Mouse (Mus musculus) limb, embryonic 11.5 days (tissue): ENCODE results near the gene Gm4559. TPM values are rescaled to one million over a fixed set of nuclear protein-coding genes. Genes with fewer than 3 reads are reported as not detected.
"Not testable (repeated sequence)": the region's sequence is repeated elsewhere in the genome, so short reads cannot be mapped to it uniquely, and the experiment has no call there.

ENCODE experiments used
- ATAC-seq: fragments of 200-750 bp; cut with Nextera tagmentation; 2 replicates; pipeline ENCODE4 v1.8.0; 2017; ENCODE audit warnings: low read depth; ENCODE audit not compliant: insufficient number of reproducible peaks, low FRiP score, low TSS enrichment
- DNase-seq: peaks from one replicate; pipeline ENCODE4 v3.0.0-alpha.2; 2015; ENCODE audit warnings: low spot score
- H3K27ac ChIP-seq: fragments of 300-500 bp; sonication (generic); replicated peaks from 2 replicates; pipeline ENCODE4 v1.5.1; 2014; ENCODE audit warnings: low read depth, mild to moderate bottlenecking, low read length
- H3K27me3 ChIP-seq: fragments of 300-500 bp; sonication (generic); 2 replicates; pipeline ENCODE4 v1.6.1; 2014; ENCODE audit warnings: mild to moderate bottlenecking, low read length, mixed read lengths; ENCODE audit not compliant: control insufficient read depth, insufficient read depth
- H3K36me3 ChIP-seq: fragments of 300-500 bp; sonication (generic); 2 replicates; pipeline ENCODE4 v1.6.1; 2014; ENCODE audit warnings: mild to moderate bottlenecking, low read length, moderate library complexity, mixed read lengths; ENCODE audit not compliant: control insufficient read depth, insufficient read depth
- H3K4me1 ChIP-seq: fragments of 300-500 bp; sonication (generic); 2 replicates; pipeline ENCODE4 v1.6.1; 2014; ENCODE audit warnings: low read length, mixed read lengths; ENCODE audit not compliant: control insufficient read depth, insufficient read depth
- H3K4me2 ChIP-seq: fragments of 300-500 bp; sonication (generic); 2 replicates; pipeline ENCODE4 v1.6.1; 2014; ENCODE audit warnings: low read depth, mild to moderate bottlenecking, moderate library complexity; ENCODE audit not compliant: severe bottlenecking
- H3K4me3 ChIP-seq: fragments of 300-500 bp; sonication (generic); 2 replicates; pipeline ENCODE4 v1.5.1; 2014; ENCODE audit warnings: low read depth, low read length
- H3K9ac ChIP-seq: fragments of 300-500 bp; sonication (generic); 2 replicates; pipeline ENCODE4 v1.6.1; 2014; ENCODE audit warnings: mild to moderate bottlenecking, low read length
- H3K9me3 ChIP-seq: fragments of 300-500 bp; sonication (generic); 2 replicates; pipeline ENCODE4 v1.6.1; 2016; ENCODE audit warnings: low read length; ENCODE audit not compliant: control insufficient read depth
- WGBS: fragments of 180-500 bp; shearing (Covaris S2); extraction: QIAGEN DNeasy Blood & Tissue Kit; methylation state at CpG from one replicate; pipeline ENCODE4 v1.1.7; 2014; 5-methylcytosine and 5-hydroxymethylcytosine counted together
- polyA plus RNA-seq: library from polyadenylated mRNA; unstranded; fragments of >200 nt; fragmentation: Nextera tagmentation; extraction: Ambion mirVana; gene quantifications from 2 replicates; pipeline ENCODE4 v1.2.1, GENCODE M21; 2014

The Gm4559 gene
- polyA plus RNA-seq, 1 experiment from 2014 or later = not detected

- no peaks in the 10 kb centered on the region for H3K27me3 ChIP-seq
- no peak overlapping the region for H3K4me3 ChIP-seq
- H3K36me3 ChIP-seq = no peaks in the 10 kb centered on the region
- WGBS = 0% methylated on average over 1 of the region's 1 CpGs
- no peak overlapping the region for H3K4me2 ChIP-seq
- no peak overlapping the region for H3K27ac ChIP-seq
- H3K4me1 ChIP-seq = no peaks in the 10 kb centered on the region
- H3K9me3 ChIP-seq = no peaks in the 10 kb centered on the region
- ATAC-seq = no peak
- no peak overlapping the region for H3K9ac ChIP-seq
- DNase-seq = peak; percentile 53
These were observed 24.3 kb downstream of the Gm4559 start for GRCm38 (mm10) chr7:142249824-142250223.

- Histone ChIP-seq H3K9ac (no peak within 1 kb of the TSS), H3K9me3 (no peaks in the 10 kb centered on the region; the same call in 1 of the 2 replicates), H3K36me3 (no peaks in the 10 kb centered on the region), H3K4me2 (no peak within 1 kb of the TSS), H3K4me1 (no peaks in the 10 kb centered on the region), H3K27me3 (no peaks in the 10 kb centered on the region), H3K4me3 (no peak within 1 kb of the TSS), H3K27ac (no peak within 1 kb of the TSS)
- WGBS = 64% methylated on average over 2 of the region's 2 CpGs
- ATAC-seq (no peak), DNase-seq (no peak)
These were observed 33.2 kb downstream of the Gm4559 start, which contains the start of gene Gm40460 for GRCm38 (mm10) chr7:142240978-142241377. TSS of gene Gm40460 (minus strand) at chr7:142241078.

GRCm38 (mm10) chr7:142231540-142231939, 42.6 kb downstream of the Gm4559 start:
- WGBS = 29% methylated on average over 1 of the region's 1 CpGs
- Histone ChIP-seq H3K36me3 (no peaks in the 10 kb centered on the region), H3K4me2 (no peak overlapping the region), H3K9ac (no peak overlapping the region), H3K27me3 (no peaks in the 10 kb centered on the region), H3K9me3 (no peaks in the 10 kb centered on the region; the same call in 1 of the 2 replicates), H3K4me1 (no peaks in the 10 kb centered on the region), H3K27ac (no peak overlapping the region), H3K4me3 (no peak overlapping the region)
- ATAC-seq = no peak
- no peak for DNase-seq

GRCm38 (mm10) chr7:142229871-142230270, 44.3 kb downstream of the Gm4559 start, which contains the start of gene Krtap5-5:
TSS of gene Krtap5-5 (minus strand) at chr7:142229971.
- 55% methylated on average over 3 of the region's 3 CpGs for WGBS

GRCm38 (mm10) chr7:142224518-142224917, 49.6 kb downstream of the Gm4559 start:
- Histone ChIP-seq H3K36me3 (no peaks in the 10 kb centered on the region), H3K9ac (no peak overlapping the region), H3K27me3 (no peaks in the 10 kb centered on the region), H3K27ac (no peak overlapping the region), H3K4me2 (no peak overlapping the region), H3K9me3 (no peaks in the 10 kb centered on the region), H3K4me1 (no peaks in the 10 kb centered on the region), H3K4me3 (no peak overlapping the region)
- no peak for ATAC-seq
- 32% methylated on average over 2 of the region's 2 CpGs for WGBS
- no peak for DNase-seq

More at GRCm38 (mm10) chr7:142229871-142230270, 44.3 kb downstream of the Gm4559 start, which contains the start of gene Krtap5-5:
- H3K4me1 ChIP-seq, H3K36me3 ChIP-seq, H3K27me3 ChIP-seq, H3K27ac ChIP-seq, DNase-seq, H3K4me2 ChIP-seq, H3K4me3 ChIP-seq, ATAC-seq, H3K9ac ChIP-seq, H3K9me3 ChIP-seq: not testable (repeated sequence)

Other genes with a start within 250 kb of the Gm4559 start
- 57.6 and 62.7 TPM in 2 replicates for gene Mob2, start 213.3 kb downstream of the Gm4559 start, polyA plus RNA-seq
- gene Dusp8, start 178.5 kb downstream of the Gm4559 start, polyA plus RNA-seq = 0.47 and 0.48 TPM in 2 replicates
- gene Gm45618, start 153.6 kb downstream of the Gm4559 start, polyA plus RNA-seq = not detected in 2 replicates
- not detected in 2 replicates for gene Gm39115, start 138.3 kb downstream of the Gm4559 start, polyA plus RNA-seq
- gene Gm45337, start 129.8 kb downstream of the Gm4559 start, polyA plus RNA-seq = not detected in 2 replicates
- not detected in 2 replicates for gene Gm29735, start 117.2 kb downstream of the Gm4559 start, polyA plus RNA-seq
- gene Gm4553, start 108.6 kb downstream of the Gm4559 start, polyA plus RNA-seq = not detected in 2 replicates
- not detected in 2 replicates for gene Krtap5-2, start 98.4 kb downstream of the Gm4559 start, polyA plus RNA-seq
- gene Gm10153, start 84.0 kb downstream of the Gm4559 start, polyA plus RNA-seq = not detected in 2 replicates
- gene Krtap5-3, start 73.0 kb downstream of the Gm4559 start, polyA plus RNA-seq = not detected in 2 replicates
- gene Gm7579, start 62.5 kb downstream of the Gm4559 start, polyA plus RNA-seq = not detected in 2 replicates
- not detected in 2 replicates for gene Krtap5-5, start 44.4 kb downstream of the Gm4559 start, polyA plus RNA-seq
- not detected in 2 replicates for gene Gm40460, start 33.3 kb downstream of the Gm4559 start, polyA plus RNA-seq
- not detected in 2 replicates for gene Gm2431, start 16.0 kb downstream of the Gm4559 start, polyA plus RNA-seq
- not detected in 2 replicates for gene Krtap5-1, start 22.8 kb upstream of the Gm4559 start, polyA plus RNA-seq
- not detected in 2 replicates for gene Krtap5-4, start 29.2 kb upstream of the Gm4559 start, polyA plus RNA-seq
- gene Ifitm10, start 99.4 kb upstream of the Gm4559 start, polyA plus RNA-seq = 0.27 and 0.72 TPM in 2 replicates
- gene Gm49369, start 108.3 kb upstream of the Gm4559 start, polyA plus RNA-seq = 0.79 TPM in 1 of 2 replicates, not detected in the other
- 133 and 139 TPM in 2 replicates for gene Ctsd, start 113.7 kb upstream of the Gm4559 start, polyA plus RNA-seq
- gene Syt8, start 160.5 kb upstream of the Gm4559 start, polyA plus RNA-seq = 0.62 TPM in 1 of 2 replicates, not detected in the other
- 7.0 and 10.3 TPM in 2 replicates for gene Tnni2, start 167.4 kb upstream of the Gm4559 start, polyA plus RNA-seq
- gene Lsp1, start 186.4 kb upstream of the Gm4559 start, polyA plus RNA-seq = 22.8 and 23.3 TPM in 2 replicates
- 8.0 and 10.8 TPM in 2 replicates for gene Tnnt3, start 224.5 kb upstream of the Gm4559 start, polyA plus RNA-seq